Mouse (Mus musculus) embryonic fibroblast, embryonic 13.5 days (primary cell): ENCODE results near the gene Poc1b.

ENCODE experiments used
- CTCF ChIP-seq: IDR thresholded peaks from 2 replicates; pipeline ENCODE4 v1.5.1; 2011; ENCODE audit warnings: mild to moderate bottlenecking, control low read depth, low read length, moderate library complexity, borderline replicate concordance; ENCODE audit not compliant: insufficient read depth
- POLR2A ChIP-seq: IDR thresholded peaks from 2 replicates; pipeline ENCODE4 v1.6.1; 2011; ENCODE audit warnings: low read depth, mild to moderate bottlenecking, control low read depth, low read length, moderate library complexity

DNA sequence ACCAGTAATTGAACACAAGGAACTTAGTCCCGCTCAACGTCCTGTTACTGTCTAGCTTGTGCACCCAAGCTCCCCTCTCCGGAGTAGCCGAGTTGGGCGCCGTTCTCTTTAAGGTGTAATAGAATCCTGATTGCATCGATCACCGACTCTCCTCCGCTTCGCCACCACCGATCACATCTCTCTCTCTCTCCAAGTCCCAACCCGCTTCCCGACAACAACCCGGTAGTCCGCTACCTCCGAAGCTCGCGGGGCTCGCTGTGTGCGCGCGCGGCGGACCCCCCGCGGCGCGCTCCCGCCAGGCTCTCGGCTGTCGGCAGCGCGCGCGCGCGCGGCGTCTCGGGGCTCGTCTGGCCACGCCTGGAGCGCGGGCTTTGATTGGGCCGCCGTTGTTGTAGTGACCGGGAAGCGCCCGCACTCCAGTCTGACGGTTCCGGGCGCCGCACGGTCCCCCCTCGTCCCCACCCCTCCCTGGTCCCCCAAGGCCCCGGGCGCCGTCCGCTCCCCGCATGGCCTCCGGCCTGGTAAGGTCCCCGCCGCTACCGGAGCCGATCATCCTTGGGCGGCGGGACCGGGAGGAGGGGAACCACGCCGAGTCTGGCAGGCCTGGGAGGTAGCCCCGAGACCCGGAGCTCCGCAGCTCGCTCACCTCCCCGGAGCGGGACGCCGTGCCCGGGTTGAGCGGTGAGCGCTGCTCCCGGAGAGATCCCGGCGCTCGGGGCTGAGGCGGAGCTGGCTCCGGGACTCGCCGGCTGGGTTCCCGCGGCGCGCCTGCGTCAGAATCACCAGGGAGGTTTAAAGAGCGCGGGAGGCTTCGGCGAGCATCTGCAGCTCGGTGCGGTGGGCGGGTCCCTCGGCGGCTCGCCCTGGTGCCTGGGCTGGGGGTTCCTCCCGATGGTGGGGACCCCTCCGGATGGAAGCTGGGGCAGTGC lies at the start of gene Poc1b:
- TF ChIP-seq CTCF (no peak), POLR2A (no peak)
